Mouse (Mus musculus) thymus, postnatal 36 days (tissue): Measurements from ENCODE around the gene Dnajc6.
A peak's percentile ranks its signal among the peaks of the same experiment; 100 is the strongest.

ENCODE experiments used
- DNase-seq, 2 experiments: peaks; one replicate each; pipeline ENCODE4 v3.0.0; 2022; ENCODE audit warnings: mixed read lengths in 2 of 2

The Dnajc6 gene

GRCm38 (mm10) chr4:101496534-101497237, at the start of gene Dnajc6:
Gene Dnajc6, plus strand, starts transcription at chr4:101496648.
- DNase-seq = peak; percentile 39 to 54

DNA sequence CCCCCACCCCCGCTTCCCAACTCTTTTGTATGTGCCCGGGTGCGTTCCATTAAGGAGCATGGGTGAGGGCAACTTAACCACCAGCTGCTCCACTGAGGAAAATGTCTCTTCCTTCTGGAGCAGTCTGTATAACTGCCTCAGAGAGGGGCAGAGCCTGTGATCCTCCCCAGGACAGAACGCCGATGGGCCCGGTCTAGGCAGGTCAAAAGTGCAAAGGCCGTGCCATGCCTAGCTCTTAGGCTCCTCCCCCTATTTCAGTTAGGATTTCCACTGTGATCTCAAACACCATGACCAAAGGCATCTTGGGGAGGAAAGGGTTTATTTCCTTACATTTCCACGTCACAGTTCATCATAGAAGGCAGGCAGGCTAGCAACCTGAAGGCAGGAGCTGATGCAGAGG, 47.7 kb upstream of the Dnajc6 start:
- no peak for DNase-seq

GRCm38 (mm10) chr4:101449344-101449743, 47.1 kb upstream of the Dnajc6 start:
- DNase-seq = no peak

DNA sequence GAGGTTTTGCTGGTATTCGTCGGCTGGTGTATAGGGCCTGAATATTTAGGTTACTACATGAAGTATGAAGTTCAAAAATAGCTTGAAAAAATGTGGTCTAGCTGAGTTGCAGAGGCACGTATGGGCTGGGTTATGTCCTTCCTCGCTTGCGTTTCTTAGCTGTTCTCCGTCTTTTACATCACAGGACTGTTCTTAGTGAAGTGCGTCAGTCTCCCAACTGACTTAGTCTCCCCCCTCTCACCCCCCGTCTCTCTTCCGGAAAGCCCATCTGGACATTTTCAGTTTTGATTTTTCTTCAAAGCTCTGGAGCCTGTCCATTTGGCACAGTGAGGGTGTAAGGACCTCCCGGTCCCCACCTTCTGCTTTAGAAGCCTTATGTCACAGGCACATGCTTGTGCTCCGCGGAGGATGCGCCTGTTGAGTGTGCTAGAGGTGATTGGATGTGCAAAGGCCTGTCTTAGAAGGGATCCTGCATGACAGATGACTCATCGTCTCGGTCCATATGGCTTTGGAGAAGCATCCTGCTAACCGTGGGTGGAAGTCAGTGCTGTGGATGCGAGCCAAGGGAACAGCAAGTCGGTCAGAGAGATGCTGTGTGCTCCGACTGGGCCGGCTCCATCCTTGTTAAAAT, 46.2 kb upstream of the Dnajc6 start:
- DNase-seq = no peak

DNA sequence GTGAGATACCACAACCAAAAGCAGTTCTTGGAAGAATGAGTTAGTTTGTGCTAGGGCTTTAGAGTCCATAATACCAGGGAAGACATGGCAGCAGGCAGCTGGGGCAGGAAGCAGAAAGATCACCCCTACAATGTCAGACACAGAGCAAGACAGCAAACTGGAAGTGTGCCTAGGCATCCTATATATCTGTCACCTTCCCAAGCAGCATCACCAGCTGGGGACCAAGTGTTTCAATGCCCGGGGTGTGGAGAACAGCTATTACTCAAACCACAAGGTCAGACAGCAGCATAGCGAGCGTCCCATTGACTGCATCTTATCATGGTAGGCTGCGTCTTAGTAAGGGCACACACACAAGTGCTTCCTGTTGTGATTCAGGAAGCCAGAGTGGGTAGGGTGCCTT, 45.4 kb upstream of the Dnajc6 start:
- no peak for DNase-seq

DNA sequence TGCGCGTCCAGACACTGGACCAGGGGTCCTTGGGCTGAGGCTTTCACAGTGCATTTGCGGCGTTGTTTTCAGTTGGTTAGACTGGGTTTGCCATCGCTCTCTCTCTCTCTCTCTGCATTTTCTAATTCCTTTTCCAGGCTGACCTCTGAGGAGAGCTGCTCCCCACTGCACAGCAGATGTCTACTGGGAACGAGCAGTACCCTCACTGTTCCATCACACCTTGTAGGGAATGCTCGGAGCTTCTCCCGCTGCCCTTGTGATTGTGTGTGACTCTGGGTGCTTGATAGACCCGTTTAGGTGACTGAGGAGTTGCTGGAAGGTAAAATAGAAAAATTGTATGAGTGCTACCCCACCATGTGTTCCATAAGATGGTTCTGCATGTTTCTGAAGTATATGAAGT, 43.6 kb upstream of the Dnajc6 start:
- DNase-seq = no peak

DNA sequence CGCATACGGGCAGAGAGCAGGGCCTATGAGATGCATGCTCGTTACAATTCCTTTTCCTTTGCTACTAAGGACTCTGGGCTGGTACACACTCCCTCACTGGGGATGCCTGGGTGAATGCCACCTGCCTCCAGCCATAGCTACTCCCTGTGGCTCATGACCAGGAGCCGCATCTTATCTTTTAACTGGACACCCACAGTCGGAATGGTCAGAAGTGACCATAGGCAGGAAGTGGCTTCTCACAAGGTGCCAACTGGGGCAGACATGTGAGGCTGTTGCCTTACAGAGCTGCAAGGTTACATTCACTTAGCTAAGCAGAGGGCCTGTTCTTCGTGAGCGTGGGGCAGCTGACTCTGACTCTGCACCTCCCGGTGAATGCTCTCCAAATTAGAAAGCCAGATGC, 39.3 kb upstream of the Dnajc6 start:
- DNase-seq = no peak

DNA sequence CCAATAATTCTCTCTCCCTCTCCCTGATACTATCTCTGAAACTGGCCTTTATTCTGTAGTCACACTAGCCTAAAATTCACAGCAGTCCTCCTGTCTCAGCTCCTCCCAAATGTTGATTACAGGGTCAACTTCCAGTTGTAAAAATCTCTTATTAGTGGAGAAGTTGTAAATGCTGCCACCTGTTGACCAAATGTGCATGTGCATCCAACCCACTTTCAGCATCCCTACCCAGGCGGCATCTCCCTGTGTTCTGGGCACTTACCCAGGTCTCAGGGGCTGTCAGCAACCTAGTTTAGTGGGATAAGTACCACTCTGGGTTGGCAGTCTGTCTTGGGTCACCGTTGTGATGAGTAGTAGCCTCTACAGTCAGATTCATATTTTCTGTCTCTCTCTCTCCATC, 38.1 kb upstream of the Dnajc6 start:
- DNase-seq = peak; percentile 16 to 37

DNA sequence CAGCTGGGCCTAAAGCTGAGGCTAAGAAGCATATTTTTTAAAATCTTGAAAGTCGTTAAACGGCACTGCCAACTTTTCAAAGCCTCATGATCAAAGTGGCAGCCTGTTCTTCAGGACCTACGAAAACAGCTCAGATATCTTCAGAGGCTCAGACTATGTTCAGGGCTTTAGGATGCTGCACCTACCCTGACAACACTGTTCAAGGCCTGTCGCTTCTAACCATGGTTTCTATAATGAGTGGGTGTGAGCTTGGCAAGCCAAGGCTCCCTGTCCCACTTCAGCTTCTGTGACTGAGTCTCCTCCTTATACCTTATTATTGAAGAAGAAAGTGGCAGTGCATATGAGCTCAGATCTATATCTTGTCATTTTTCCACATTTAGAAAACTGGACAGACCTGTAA, 37.1 kb upstream of the Dnajc6 start:
- DNase-seq = no peak

DNA sequence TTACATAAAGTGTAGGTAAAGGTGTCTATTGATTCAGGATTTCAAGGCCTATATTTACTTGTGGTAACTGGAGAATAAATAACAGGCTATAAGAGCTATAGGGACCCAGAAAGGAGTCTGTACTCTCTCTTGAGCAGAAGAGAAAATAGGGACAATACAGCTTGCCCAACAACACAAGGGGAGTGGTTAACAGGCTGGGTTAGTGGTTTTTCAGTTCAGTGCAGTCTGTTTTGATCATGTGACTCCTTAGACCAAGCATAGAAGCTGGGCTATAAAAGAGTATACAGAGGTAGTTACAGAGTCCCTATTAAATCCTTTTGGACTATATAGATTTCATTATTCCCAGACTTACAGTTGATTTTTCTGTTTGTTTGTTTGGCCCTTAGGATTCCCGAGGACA, 36.3 kb upstream of the Dnajc6 start:
- DNase-seq = no peak

DNA sequence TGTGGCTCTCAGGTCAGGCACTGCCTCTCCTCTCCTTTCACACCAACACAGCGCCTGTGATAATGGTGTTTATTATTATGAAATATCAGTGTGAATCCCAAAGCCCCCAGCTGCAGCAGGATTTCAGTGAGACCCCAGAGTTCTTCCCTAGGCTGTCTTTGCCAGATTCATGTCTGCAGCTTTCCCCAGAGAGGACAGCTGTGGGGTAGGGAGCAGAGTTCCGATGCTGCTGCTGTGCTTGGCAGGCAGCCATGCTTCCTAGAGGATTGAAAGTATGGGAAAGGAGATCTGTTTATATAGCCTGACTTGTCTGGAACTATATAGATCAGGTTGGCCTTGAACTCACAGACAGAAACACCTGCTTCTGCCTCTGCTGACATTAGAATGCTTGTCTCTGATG, 34.4 kb upstream of the Dnajc6 start:
- no peak for DNase-seq

DNA sequence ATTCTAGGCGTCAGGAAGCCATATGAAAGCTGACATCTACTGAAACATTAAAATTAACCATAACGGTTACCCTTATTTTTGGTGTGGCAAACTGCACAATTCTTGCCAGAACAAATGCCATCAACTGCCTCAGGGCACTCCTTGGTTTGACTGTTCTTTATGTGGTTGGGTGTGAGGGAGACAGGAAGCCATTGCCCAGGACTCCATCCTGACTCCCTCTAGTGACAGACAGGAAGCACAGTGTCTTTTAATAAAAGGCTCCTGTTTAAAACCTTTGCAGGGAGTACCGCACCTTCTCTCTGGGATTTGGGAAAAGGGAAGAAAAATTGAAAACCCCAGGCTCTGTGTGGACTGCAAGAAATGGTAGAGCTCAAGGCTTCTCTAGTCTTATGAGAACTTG, 30.2 kb upstream of the Dnajc6 start:
- DNase-seq = no peak

GRCm38 (mm10) chr4:101469242-101469641, 27.2 kb upstream of the Dnajc6 start:
- no peak for DNase-seq

GRCm38 (mm10) chr4:101470543-101470942, 25.9 kb upstream of the Dnajc6 start:
- no peak for DNase-seq

GRCm38 (mm10) chr4:101472767-101473166, 23.7 kb upstream of the Dnajc6 start:
- DNase-seq = no peak

DNA sequence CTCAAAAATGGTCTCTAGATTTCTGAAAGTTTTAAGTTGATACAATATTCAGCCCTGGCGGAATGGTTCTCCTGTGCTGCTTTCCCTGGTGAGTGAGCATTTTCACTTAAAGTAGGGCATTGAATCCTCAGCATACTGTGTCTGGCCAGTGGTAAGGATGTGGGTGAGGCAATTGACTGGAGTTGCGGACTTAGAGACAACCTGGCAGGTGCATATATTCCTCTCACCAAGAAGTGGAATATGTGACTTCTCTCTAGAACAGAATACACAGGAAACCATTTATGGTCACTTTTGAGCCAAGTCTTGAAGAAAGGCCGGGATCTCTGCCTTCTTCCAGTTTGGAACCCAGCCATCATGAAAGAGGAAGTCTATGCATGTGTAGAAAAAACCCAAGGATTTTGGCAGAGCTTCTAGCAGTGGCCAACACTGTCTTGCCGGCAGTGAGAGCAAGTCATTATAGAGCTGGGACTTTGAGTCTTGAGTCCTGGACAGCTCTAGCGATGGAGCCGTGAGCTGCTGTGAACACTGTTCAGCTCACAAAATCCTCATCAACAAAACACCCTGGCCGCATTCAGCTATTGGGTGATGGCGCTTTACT, 6.0 kb upstream of the Dnajc6 start:
- no peak for DNase-seq

DNA sequence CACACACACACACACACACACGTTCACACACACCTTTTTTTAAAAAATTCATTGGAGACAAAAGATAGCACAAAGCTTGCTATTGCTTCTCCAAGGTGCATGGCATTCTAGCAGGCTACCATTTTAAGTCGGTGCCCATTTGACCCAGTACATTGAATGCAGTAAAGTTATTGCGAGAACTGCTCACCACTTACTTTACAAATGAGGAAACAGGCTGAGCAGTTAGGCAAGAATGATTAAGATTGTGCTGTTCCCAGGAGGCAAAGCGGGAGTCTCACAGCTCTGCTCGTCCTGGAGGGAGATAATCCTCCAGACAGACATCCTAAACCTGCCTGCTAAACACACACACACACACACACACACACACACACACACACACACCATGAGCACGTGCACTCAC, 4.7 kb upstream of the Dnajc6 start:
- DNase-seq = no peak

GRCm38 (mm10) chr4:101493611-101494197, 2.7 kb upstream of the Dnajc6 start:
- no peak for DNase-seq

GRCm38 (mm10) chr4:101496188-101496533, 287 bp upstream of the Dnajc6 start:
- no peak for DNase-seq

DNA sequence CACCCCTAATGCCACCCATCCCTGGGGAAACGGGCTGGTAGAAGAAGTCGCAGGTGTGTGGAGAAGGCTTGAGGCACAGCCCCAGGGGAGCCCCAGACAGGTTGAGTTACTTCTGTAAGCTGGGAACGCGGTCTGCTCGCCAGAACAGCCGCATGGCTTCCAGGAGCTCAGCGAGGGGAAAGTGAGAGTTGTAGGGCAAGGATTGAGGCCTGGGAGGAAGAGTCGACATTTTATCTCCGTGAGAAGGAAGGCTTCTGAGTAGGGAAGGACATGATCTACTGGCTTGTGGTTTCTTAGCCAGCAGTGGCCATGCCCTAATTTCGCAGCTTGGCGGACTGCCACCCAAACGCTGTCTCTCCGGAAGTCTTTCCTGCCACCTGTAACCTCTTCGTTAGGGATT, 888 bp downstream of the Dnajc6 start:
- DNase-seq = no peak

DNA sequence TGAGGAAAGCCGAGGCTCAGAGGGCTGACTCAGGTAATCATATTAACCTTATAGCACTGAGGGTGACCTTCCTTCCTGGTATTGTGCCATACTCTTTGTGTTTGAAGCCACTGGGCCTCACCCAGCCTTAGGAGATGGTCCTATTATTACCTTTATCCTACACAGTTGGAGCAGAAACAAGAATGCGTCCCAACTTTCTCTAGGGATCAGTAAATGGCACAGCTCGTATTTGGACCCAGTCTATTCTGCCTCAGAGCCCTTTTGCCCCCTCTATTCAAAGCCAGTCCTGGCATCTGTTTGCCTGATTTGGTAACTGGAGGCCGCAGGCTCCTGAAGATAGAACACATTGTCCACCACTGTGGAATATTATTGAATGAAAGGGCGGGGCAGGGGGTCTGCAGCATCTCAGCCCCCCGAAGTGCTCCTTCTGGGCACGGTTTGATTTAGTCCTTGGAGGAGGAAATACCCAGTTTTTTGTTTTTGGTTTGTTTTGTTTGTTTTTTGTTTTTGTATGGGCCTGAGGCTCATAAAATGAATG, 8.1 kb downstream of the Dnajc6 start:
- DNase-seq = no peak

DNA sequence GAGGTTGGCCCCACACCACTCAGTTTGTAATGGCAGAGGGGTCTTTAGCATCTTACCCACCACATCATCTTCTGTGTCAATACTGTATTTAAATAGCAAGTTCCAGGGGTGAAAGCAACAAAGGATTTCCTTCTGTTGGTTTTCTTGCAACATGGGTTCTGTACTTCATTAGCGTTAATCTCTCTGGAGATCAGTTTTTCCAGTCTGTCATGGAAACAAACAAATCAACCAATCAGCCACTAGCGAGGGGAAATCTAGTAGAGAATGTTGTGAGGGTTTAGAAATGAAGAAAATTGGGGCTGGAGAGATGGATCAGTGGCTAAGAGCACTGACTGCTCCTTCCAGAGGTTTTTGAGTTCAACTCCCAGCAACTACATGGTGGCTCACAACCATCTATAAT, 9.5 kb downstream of the Dnajc6 start:
- DNase-seq = no peak

DNA sequence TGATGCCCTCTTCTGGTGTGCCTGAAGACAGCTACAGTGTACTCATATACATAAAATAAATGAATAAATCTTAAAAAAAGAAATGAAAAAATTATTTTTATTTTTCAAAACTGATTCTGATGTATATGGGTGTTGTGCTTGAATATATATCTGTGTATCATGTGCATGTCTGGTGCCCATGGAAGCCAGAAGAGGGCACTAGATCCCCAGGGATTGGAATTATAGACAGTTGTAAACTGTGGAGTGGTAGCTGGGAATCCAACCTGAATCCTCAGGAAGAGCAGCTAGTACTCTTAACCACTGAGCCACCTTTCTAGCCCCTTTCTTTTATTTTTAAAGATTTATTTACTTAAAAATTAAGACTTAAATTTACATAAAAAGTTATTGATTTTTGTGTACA, 9.9 kb downstream of the Dnajc6 start:
- DNase-seq = no peak
